Mouse (Mus musculus) thymus, postnatal 25 days (tissue): ENCODE data around the gene Utp14a.

Experiments used
- DNase-seq: peaks from one replicate; pipeline ENCODE4 v3.0.0; 2022

The Utp14a gene

DNA sequence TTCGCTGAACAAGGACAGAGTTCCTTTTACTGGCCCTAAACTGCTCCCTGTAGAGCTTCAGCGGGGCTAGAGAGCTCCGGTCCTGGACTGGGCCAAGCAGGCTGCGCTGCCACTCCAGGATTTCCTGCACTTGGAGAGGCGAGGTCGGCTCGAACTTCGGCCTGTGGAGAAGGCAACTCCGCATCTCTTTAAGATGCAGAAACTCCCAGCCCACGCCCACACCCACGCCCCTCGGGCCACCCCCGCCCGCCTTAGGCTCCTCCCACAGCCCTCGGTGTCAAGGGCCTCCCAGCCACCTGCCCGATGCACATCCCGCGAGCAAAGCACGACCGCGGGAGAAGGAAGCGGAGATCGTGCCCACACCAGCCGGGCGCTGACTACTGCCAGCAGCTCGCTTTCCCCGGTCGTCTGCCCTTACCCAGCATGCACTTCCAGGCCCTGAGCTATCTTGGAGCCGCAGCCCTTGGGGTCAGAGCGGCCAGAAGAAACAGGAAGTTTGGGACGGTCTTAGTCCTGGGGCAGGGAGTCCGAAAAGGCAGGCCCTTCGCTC lies 57.9 kb downstream of the Utp14a start:
- DNase-seq: peak; percentile 89

GRCm38 (mm10) chrX:48317444-48317843 lies 60.8 kb downstream of the Utp14a start:
- DNase-seq: no peak

- peak; percentile 77 for DNase-seq
Measured at GRCm38 (mm10) chrX:48318194-48318593, 61.5 kb downstream of the Utp14a start.
